Mouse (Mus musculus) kidney, adult 2 months (tissue): Measurements from ENCODE around the gene Dock2.

Experiments
- CTCF ChIP-seq: fragments of 200-500 bp; conservative IDR thresholded peaks from 2 replicates; pipeline ENCODE4 v1.5.1; 2011; ENCODE audit warnings: low read depth, mild to moderate bottlenecking, control low read depth, low read length, moderate library complexity, mixed read lengths; ENCODE audit not compliant: insufficient read depth, insufficient read length
- POLR2A ChIP-seq: fragments of 200-500 bp; IDR thresholded peaks from one replicate; pipeline ENCODE4 v1.6.1; 2011; ENCODE audit warnings: low read depth, low read length, control low read depth

GRCm38 (mm10) chr11:34780786-34781185, 2.9 kb downstream of the Dock2 start:
- TF ChIP-seq POLR2A (no peak), CTCF (no peak)
